In the genomic region with DNA sequence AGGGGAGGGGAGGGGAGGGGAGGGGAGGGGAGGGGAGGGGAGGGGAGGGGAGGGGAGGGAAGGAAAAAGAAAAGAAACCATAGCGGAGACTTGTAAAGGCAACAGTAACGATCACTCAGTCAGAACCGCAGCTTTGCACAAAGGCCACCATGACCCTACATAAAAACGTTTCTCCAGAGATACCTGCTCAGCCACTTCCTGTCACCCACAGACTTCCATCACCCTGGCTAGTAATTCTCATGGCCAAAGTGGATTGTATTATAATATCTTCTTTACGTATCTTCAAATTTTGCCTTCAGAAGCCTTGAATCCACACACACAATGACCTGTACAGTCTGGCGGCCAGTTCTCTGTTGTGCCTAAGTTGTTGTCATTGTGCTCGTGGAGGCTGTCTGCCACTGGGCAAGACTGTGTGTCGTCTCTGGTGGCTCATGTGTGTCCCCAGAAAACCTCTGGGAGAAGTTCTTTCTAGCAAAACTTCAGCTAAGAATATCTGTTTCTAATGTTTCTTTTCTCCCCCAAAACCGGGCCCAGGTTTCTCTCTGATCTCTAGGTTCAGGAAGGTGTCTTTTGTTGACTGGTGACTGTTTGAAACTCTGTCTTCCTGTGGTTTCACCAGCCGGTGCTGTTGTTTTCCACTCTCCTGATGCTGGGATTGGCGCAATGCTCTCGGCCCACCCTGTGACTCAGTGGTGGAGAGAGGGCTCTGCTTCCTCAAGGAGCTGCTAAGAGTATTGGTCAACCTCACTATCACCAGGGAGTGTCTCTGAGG, we compare ENCODE assay signal across 12 mouse cellular contexts. TPM values are rescaled to one million over a fixed set of nuclear protein-coding genes. Genes with fewer than 3 reads are reported as not detected.
DNase-seq lines count a peak whose midpoint lies in the region; ATAC-seq lines count a peak whose summit lies in the region.
"Had no signal": no experiment of that assay in that cellular context is flagged by ENCODE, and none has a peak within 500 bp of the region (broad histone marks: within the 10 kb centered on the region; RNA-seq: fewer than 3 reads in every experiment).

No protein-coding gene starts in this region.

- H3K4me2 ChIP-seq in embryonic facial prominence, embryonic 15.5 days (replicated peaks), result no peak overlapping the region
- H3K4me2 ChIP-seq: forebrain, embryonic 13.5 days; heart, embryonic 12.5 days; neural tube, embryonic 15.5 days had no signal

- H3K9ac ChIP-seq in embryonic facial prominence, embryonic 15.5 days, result no peak overlapping the region
- H3K9ac ChIP-seq: forebrain, embryonic 13.5 days; heart, embryonic 12.5 days; neural tube, embryonic 15.5 days had no signal

- WGBS in embryonic facial prominence, embryonic 15.5 days, result 79% methylated on average over 12 of the region's 12 CpGs
- 81% methylated on average over 12 of the region's 12 CpGs for WGBS in embryonic facial prominence, embryonic 10.5 days

- H3K36me3 ChIP-seq in embryonic facial prominence, embryonic 15.5 days, result no peaks in the 10 kb centered on the region
- H3K36me3 ChIP-seq in embryonic facial prominence, embryonic 10.5 days (replicated peaks), result no peaks in the 10 kb centered on the region
- H3K36me3 ChIP-seq: heart, embryonic 12.5 days; neural tube, embryonic 15.5 days had no signal

- no peak overlapping the region for H3K27ac ChIP-seq in embryonic facial prominence, embryonic 15.5 days (replicated peaks)
- H3K27ac ChIP-seq in embryonic facial prominence, embryonic 10.5 days (replicated peaks), result no peak overlapping the region
- H3K27ac ChIP-seq: forebrain, embryonic 13.5 days; left cerebral cortex, adult 2 months; neural tube, embryonic 15.5 days had no signal

- no peaks in the 10 kb centered on the region for H3K27me3 ChIP-seq in embryonic facial prominence, embryonic 15.5 days
- no peaks in the 10 kb centered on the region for H3K27me3 ChIP-seq in embryonic facial prominence, embryonic 10.5 days (replicated peaks; ENCODE audit: low read depth, poor library complexity, severe bottlenecking)
- H3K27me3 ChIP-seq: forebrain, embryonic 13.5 days; heart, embryonic 12.5 days; neural tube, embryonic 15.5 days had no signal

- H3K9me3 ChIP-seq in embryonic facial prominence, embryonic 15.5 days (replicated peaks), result no peaks in the 10 kb centered on the region
- no peaks in the 10 kb centered on the region for H3K9me3 ChIP-seq in embryonic facial prominence, embryonic 10.5 days
- H3K9me3 ChIP-seq: forebrain, embryonic 13.5 days; heart, embryonic 12.5 days; neural tube, embryonic 15.5 days had no signal

- 0 out of 2 replicates have a peak, but pooled peaks cover 5% of the 10 kb centered on the region for H3K4me1 ChIP-seq in embryonic facial prominence, embryonic 15.5 days
- peaks cover 8% of the 10 kb centered on the region for H3K4me1 ChIP-seq in embryonic facial prominence, embryonic 10.5 days
- H3K4me1 ChIP-seq: forebrain, embryonic 13.5 days; neural tube, embryonic 15.5 days had no signal

- DNase-seq in embryonic facial prominence, embryonic 10.5 days (ENCODE audit: low spot score), result no peak
- DNase-seq in 416B (ENCODE audit: low read depth), result peak; percentile 99
- DNase-seq in cerebellum, adult 9-11 months, result no peak
- no peak for DNase-seq in cerebellum, adult 11 months
- DNase-seq in Muller cell, postnatal 12 days (ENCODE audit: inconsistent ontology term), result no peak

- no peak overlapping the region for H3K4me3 ChIP-seq in embryonic facial prominence, embryonic 15.5 days (replicated peaks)
- no peak overlapping the region for H3K4me3 ChIP-seq in embryonic facial prominence, embryonic 10.5 days
- H3K4me3 ChIP-seq: forebrain, embryonic 13.5 days; heart, embryonic 12.5 days; left cerebral cortex, adult 2 months; neural tube, embryonic 15.5 days had no signal

- 0 out of 2 replicates have a peak, but pooled peaks have one; percentile 13 for ATAC-seq in embryonic facial prominence, embryonic 15.5 days (ENCODE audit: insufficient number of reproducible peaks, low FRiP score, low TSS enrichment, low read depth)
- ATAC-seq in inflammation-experienced regulatory T-cells, adult 6 months, result peak; percentile 28
- ATAC-seq in monocyte, adult 5-6 weeks (replicated peaks; ENCODE audit: insufficient number of reproducible peaks, low FRiP score, low TSS enrichment, poor library complexity, severe bottlenecking), result peak; percentile 37

RNA-seq across cellular contexts. Expression of a gene that starts 16.6 kb away (rescaled TPM):
- 6.0 and 6.6 TPM in 2 replicates for polyA plus RNA-seq in embryonic facial prominence, embryonic 15.5 days (2015; fragmentation: Nextera tagmentation; extraction: Ambion mirVana)
- 1.5 and 2.0 TPM in 2 replicates for polyA plus RNA-seq in embryonic facial prominence, embryonic 10.5 days (2016; fragmentation: Nextera tagmentation; extraction: Ambion mirVana)
- polyA plus RNA-seq in inflammation-experienced regulatory T-cells, adult 6 months (2017; shearing (Covaris generic)), result under 1 TPM in 1 of 3 experiments, not detected in 2; 0.58 TPM
- 0.19 TPM in 1 of 3 replicates, not detected in the others for total RNA-seq in monocyte, adult 5-6 weeks (2017)

RNA-seq across cellular contexts. Expression of a gene that starts 37.2 kb away (rescaled TPM):
- polyA plus RNA-seq in embryonic facial prominence, embryonic 15.5 days (2015; fragmentation: Nextera tagmentation; extraction: Ambion mirVana), result 5.8 and 7.1 TPM in 2 replicates
- 1.4 and 1.5 TPM in 2 replicates for polyA plus RNA-seq in embryonic facial prominence, embryonic 10.5 days (2016; fragmentation: Nextera tagmentation; extraction: Ambion mirVana)
- polyA plus RNA-seq in inflammation-experienced regulatory T-cells, adult 6 months (2017; shearing (Covaris generic)), result 100 to 1,000 TPM; 451 to 581 (median 480) TPM
- total RNA-seq in monocyte, adult 5-6 weeks (2017), result 193 to 222 TPM (median 205 TPM) in 3 replicates

RNA-seq across cellular contexts. Expression of a gene that starts 46.7 kb away (rescaled TPM):
- 0.19 and 0.24 TPM in 2 replicates for polyA plus RNA-seq in embryonic facial prominence, embryonic 15.5 days (2015; fragmentation: Nextera tagmentation; extraction: Ambion mirVana)
- polyA plus RNA-seq in embryonic facial prominence, embryonic 10.5 days (2016; fragmentation: Nextera tagmentation; extraction: Ambion mirVana), result 0.09 and 0.13 TPM in 2 replicates
- 1 to 10 TPM in 1 of 3 experiments, under 1 TPM in 2; 0.53 to 1.6 (median 0.66) TPM for polyA plus RNA-seq in inflammation-experienced regulatory T-cells, adult 6 months (2017; shearing (Covaris generic))
- total RNA-seq in monocyte, adult 5-6 weeks (2017), result 0.19 TPM in 1 of 3 replicates, not detected in the others

Comparison
In these comparisons a context has a peak if more than half of its experiments do, and no peak if none do; other contexts are left out.
1. RNA of a gene that starts 37.2 kb away (polyA plus RNA-seq): 451 to 581 TPM in inflammation-experienced regulatory T-cells, adult 6 months; 5.8 to 7.1 TPM in embryonic facial prominence, embryonic 15.5 days and 1.4 to 1.5 TPM in embryonic facial prominence, embryonic 10.5 days; every median in the first group is over 10 times any median in the second.
2. Peak in every context shown above with its lines, with median percentiles within 50 percentile points of each other: ATAC-seq.